Mouse (Mus musculus) T-helper 1 cell (primary cell): ENCODE measurements around the gene Erbb3.
"Not testable (repeated sequence)": the region's sequence is repeated elsewhere in the genome, so short reads cannot be mapped to it uniquely, and the experiment has no call there.

Experiments used
- in situ Hi-C: fragments of 300-600 bp; cut with MboI, MseI; formaldehyde crosslinking; loops from one replicate; pipeline ENCODE4 v1.15.1; 2025; ENCODE audit warnings: high pct_unique_total_duplicates

The Erbb3 gene

GRCm38 (mm10) chr10:128589464-128590192 is at the start of gene Erbb3:
Erbb3 (minus strand) TSS chr10:128589652.
- in situ Hi-C loops, result no loop called here

- in situ Hi-C loops, result no loop called here
These were observed 47.6 kb upstream of the Erbb3 start for GRCm38 (mm10) chr10:128637011-128637410.

GRCm38 (mm10) chr10:128636561-128636960 is 47.1 kb upstream of the Erbb3 start:
- in situ Hi-C loops, result no loop called here

GRCm38 (mm10) chr10:128635697-128636096 is 46.2 kb upstream of the Erbb3 start:
- in situ Hi-C loops, result no loop called here

- in situ Hi-C loops, result no loop called here
These were observed 42.1 kb upstream of the Erbb3 start for GRCm38 (mm10) chr10:128631571-128631970.

- in situ Hi-C loops, result not testable (repeated sequence)
These were observed 40.9 kb upstream of the Erbb3 start for GRCm38 (mm10) chr10:128630306-128630705.

GRCm38 (mm10) chr10:128629746-128630145 is 40.3 kb upstream of the Erbb3 start:
- in situ Hi-C loops, result loop anchor here (5.0 kb wide), 1 partner anchor 43 kb away; the partner anchor contains the start of gene Suox

GRCm38 (mm10) chr10:128627398-128628317 is 38.2 kb upstream of the Erbb3 start:
- in situ Hi-C loops, result loop anchor here (5.0 kb wide), 1 partner anchor 45 kb away; the partner anchor contains the start of gene Suox

- in situ Hi-C loops, result loop anchor here (5.0 kb wide), 1 partner anchor 46 kb away; the partner anchor contains the start of gene Suox
These were observed 37.2 kb upstream of the Erbb3 start, which contains the start of gene Rps26 for GRCm38 (mm10) chr10:128626311-128627310. Rps26 (minus strand) TSS chr10:128626747.

GRCm38 (mm10) chr10:128625287-128625894 is 35.9 kb upstream of the Erbb3 start:
- in situ Hi-C loops, result loop anchor here (5.0 kb wide), 1 partner anchor 47 kb away; the partner anchor contains the start of gene Suox

GRCm38 (mm10) chr10:128623106-128623613 is 33.7 kb upstream of the Erbb3 start:
- in situ Hi-C loops, result loop anchor here (5.0 kb wide), 1 partner anchor 1306 kb away; no protein-coding TSS in a partner anchor

- in situ Hi-C loops, result loop anchor here (5.0 kb wide), 1 partner anchor 1305 kb away; no protein-coding TSS in a partner anchor
These were observed 33.2 kb upstream of the Erbb3 start for GRCm38 (mm10) chr10:128622702-128623101.

GRCm38 (mm10) chr10:128621986-128622520 is 32.6 kb upstream of the Erbb3 start:
- in situ Hi-C loops, result loop anchor here (5.0 kb wide), 1 partner anchor 1305 kb away; no protein-coding TSS in a partner anchor

GRCm38 (mm10) chr10:128620241-128620640 is 30.8 kb upstream of the Erbb3 start:
- in situ Hi-C loops, result loop anchor here (5.0 kb wide), 1 partner anchor 1303 kb away; no protein-coding TSS in a partner anchor

- in situ Hi-C loops, result not testable (repeated sequence)
These were observed 29.7 kb upstream of the Erbb3 start for GRCm38 (mm10) chr10:128619148-128619547.

- in situ Hi-C loops, result no loop called here
These were observed 29.1 kb upstream of the Erbb3 start for GRCm38 (mm10) chr10:128618570-128618969.

GRCm38 (mm10) chr10:128615798-128616448 is 26.5 kb upstream of the Erbb3 start:
- in situ Hi-C loops, result not testable (repeated sequence)

- in situ Hi-C loops, result no loop called here
These were observed 25.5 kb upstream of the Erbb3 start for GRCm38 (mm10) chr10:128614934-128615333.

GRCm38 (mm10) chr10:128613820-128614219 is 24.4 kb upstream of the Erbb3 start:
- in situ Hi-C loops, result not testable (repeated sequence)
